Mouse (Mus musculus) lung, adult 2 months (tissue): ENCODE measurements around the gene Dbp.

ENCODE experiments used
- CTCF ChIP-seq: fragments of 200-500 bp; IDR thresholded peaks from 2 replicates; pipeline ENCODE4 v1.5.1; 2011; ENCODE audit warnings: mild to moderate bottlenecking, low read length, control low read depth; ENCODE audit not compliant: insufficient read depth
- POLR2A ChIP-seq: fragments of 200-500 bp; IDR thresholded peaks from 2 replicates; pipeline ENCODE4 v1.6.1; 2011; ENCODE audit warnings: low read depth, mild to moderate bottlenecking, control low read depth, low read length, borderline replicate concordance; ENCODE audit errors: extremely low read depth

- TF ChIP-seq POLR2A (no peak), CTCF (0 out of 2 replicates have a peak, but pooled peaks have one; percentile 15)
These were observed 37.5 kb downstream of the Dbp start for GRCm38 (mm10) chr7:45742338-45742737.
